Mouse (Mus musculus) layer of hippocampus, adult 9-10 months (tissue): ENCODE results near the gene Specc1l.
"Not testable (repeated sequence)": the region's sequence is repeated elsewhere in the genome, so short reads cannot be mapped to it uniquely, and the experiment has no call there.

Experiments used
- DNase-seq: peaks from one replicate; pipeline ENCODE4 v3.0.0; 2022; ENCODE audit warnings: low spot score

Specc1l gene

DNA sequence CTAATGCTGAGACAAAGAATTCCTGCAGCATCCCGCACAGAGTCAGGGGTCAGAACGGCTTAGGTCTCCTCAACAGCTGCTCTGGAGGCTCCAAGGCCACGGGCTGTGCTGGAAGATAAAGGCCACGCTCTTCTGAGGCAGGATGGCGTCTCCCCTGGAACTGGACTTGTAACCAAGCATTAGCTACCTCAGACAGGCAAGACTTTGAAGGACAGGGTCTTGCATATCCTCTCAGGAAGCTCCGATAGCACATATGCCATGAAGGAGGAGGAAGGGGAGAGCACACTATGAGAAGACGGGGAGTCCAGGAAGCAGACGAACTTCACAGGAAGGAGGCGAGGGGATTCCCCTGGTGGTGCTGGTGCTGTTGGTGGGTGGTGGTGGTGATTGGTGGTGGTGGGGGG, 142.0 kb downstream of the Specc1l start:
- DNase-seq, result not testable (repeated sequence)

DNA sequence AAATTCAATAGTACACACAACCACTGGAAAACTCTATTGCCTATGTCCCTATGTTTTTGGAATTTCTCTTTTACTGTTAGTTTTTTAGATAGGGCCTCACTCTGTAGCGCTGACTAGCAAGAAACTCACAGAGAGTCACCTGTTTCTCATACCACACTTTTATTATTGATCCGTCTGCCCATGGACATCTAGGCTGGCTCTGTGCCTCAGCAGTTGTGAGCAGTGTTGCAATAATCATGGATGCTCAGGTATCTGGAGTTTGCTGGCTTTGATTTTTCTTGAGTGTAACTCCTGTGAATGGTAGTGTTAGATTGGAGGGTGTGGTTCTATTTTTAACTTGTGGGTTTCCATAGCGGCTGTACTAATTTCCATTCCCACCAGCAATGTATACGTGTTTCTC, 143.5 kb downstream of the Specc1l start:
- DNase-seq, result no peak
